Mouse (Mus musculus): Measurements from ENCODE around the gene Yipf2.

GRCm38 (mm10) chr9:21591127-21591830, 1.3 kb downstream of the Yipf2 start:
- TF ChIP-seq CTCF (IDR thresholded peaks at IDR 0.05; ENCODE audit: low read depth, low read length) (no peak), POLR2A (IDR thresholded peaks at IDR 0.05; ENCODE audit: extremely low read depth, insufficient read depth, low read length) (no peak)
